Mouse (Mus musculus) ES-Bruce4 (cell line): ENCODE data around the gene Tmem130.

Experiments
- CTCF ChIP-seq: IDR thresholded peaks from one replicate; pipeline ENCODE4 v1.8.1; 2011; ENCODE audit warnings: low read depth, low read length
- EP300 ChIP-seq: IDR thresholded peaks from 2 replicates; pipeline ENCODE4 v1.6.1; 2011; ENCODE audit warnings: low read depth, low read length; ENCODE audit not compliant: insufficient read depth
- POLR2A ChIP-seq: IDR thresholded peaks from one replicate; pipeline ENCODE4 v1.8.1; 2011; ENCODE audit warnings: low read length; ENCODE audit not compliant: insufficient read depth

GRCm38 (mm10) chr5:144707603-144708002, 54.0 kb downstream of the Tmem130 start:
- TF ChIP-seq CTCF (no peak), POLR2A (no peak), EP300 (no peak)
